Mouse (Mus musculus) forebrain, embryonic 10.5 days (tissue): ENCODE measurements around the gene Ptges3. TPM values are rescaled to one million over a fixed set of nuclear protein-coding genes. Genes with fewer than 3 reads are reported as not detected.
A peak's percentile ranks its signal among the peaks of the same experiment; 100 is the strongest.
"Not testable (repeated sequence)": the region's sequence is repeated elsewhere in the genome, so short reads cannot be mapped to it uniquely, and the experiment has no call there.

Experiments used
- DNase-seq: peaks from one replicate; pipeline ENCODE4 v3.0.0-alpha.2; 2017; ENCODE audit warnings: low spot score; ENCODE audit errors: extremely low spot score
- H3K27ac ChIP-seq: fragments of 300-500 bp; sonication (generic); 2 replicates; pipeline ENCODE4 v1.5.1; 2016; ENCODE audit warnings: mild to moderate bottlenecking
- H3K27me3 ChIP-seq: fragments of 300-500 bp; sonication (generic); 2 replicates; pipeline ENCODE4 v1.6.1; 2016; ENCODE audit warnings: mild to moderate bottlenecking; ENCODE audit not compliant: poor library complexity, severe bottlenecking
- H3K36me3 ChIP-seq: fragments of 300-500 bp; sonication (generic); replicated peaks from 2 replicates; pipeline ENCODE4 v1.6.1; 2016; ENCODE audit warnings: mild to moderate bottlenecking, moderate library complexity
- H3K4me1 ChIP-seq: fragments of 300-500 bp; sonication (generic); 2 replicates; pipeline ENCODE4 v1.6.1; 2016
- H3K4me3 ChIP-seq: fragments of 300-500 bp; sonication (generic); 2 replicates; pipeline ENCODE4 v1.5.1; 2016; ENCODE audit warnings: mild to moderate bottlenecking, moderate library complexity
- H3K9me3 ChIP-seq: fragments of 300-500 bp; sonication (generic); 2 replicates; pipeline ENCODE4 v1.6.1; 2016; ENCODE audit warnings: mild to moderate bottlenecking, moderate library complexity
- WGBS: fragments of 180-500 bp; shearing (Covaris S2); methylation state at CpG from one replicate; pipeline ENCODE4 v1.1.7; 2016; 5-methylcytosine and 5-hydroxymethylcytosine counted together
- polyA plus RNA-seq: library from polyadenylated mRNA; unstranded; fragments of >200 nt; fragmentation: Nextera tagmentation; extraction: Ambion mirVana; gene quantifications from 2 replicates; pipeline ENCODE4 v1.2.1, GENCODE M21; 2016

Ptges3 gene
- polyA plus RNA-seq, 1 experiment from 2014 or later: 733 TPM

- peaks cover 3% of the 10 kb centered on the region; the same call in 1 of the 2 replicates for H3K9me3 ChIP-seq
- DNase-seq: no peak
- H3K4me1 ChIP-seq: peaks cover 7% of the 10 kb centered on the region; the same call in 1 of the 2 replicates
- no peaks in the 10 kb centered on the region for H3K27me3 ChIP-seq
- H3K4me3 ChIP-seq: no peak overlapping the region
- no peak overlapping the region for H3K27ac ChIP-seq
- WGBS: 91% methylated on average over 5 of the region's 5 CpGs
- H3K36me3 ChIP-seq: peaks cover 97% of the 10 kb centered on the region
Observed at GRCm38 (mm10) chr10:128066072-128066471, 7.3 kb downstream of the Ptges3 start.

- no peak overlapping the region for H3K27ac ChIP-seq
- no peak for DNase-seq
- peaks cover 3% of the 10 kb centered on the region; the same call in 1 of the 2 replicates for H3K9me3 ChIP-seq
- no peaks in the 10 kb centered on the region for H3K4me1 ChIP-seq
- 92% methylated on average over 4 of the region's 4 CpGs for WGBS
- no peaks in the 10 kb centered on the region for H3K27me3 ChIP-seq
- H3K4me3 ChIP-seq: no peak overlapping the region
- peaks cover 99% of the 10 kb centered on the region for H3K36me3 ChIP-seq
Observed at GRCm38 (mm10) chr10:128069201-128069600, 10.4 kb downstream of the Ptges3 start.

- not testable (repeated sequence) for DNase-seq, H3K4me1 ChIP-seq, H3K9me3 ChIP-seq, H3K27ac ChIP-seq, H3K27me3 ChIP-seq, H3K4me3 ChIP-seq
- 97% methylated on average over 2 of the region's 2 CpGs for WGBS
- H3K36me3 ChIP-seq: peaks cover 98% of the 10 kb centered on the region
Observed at GRCm38 (mm10) chr10:128070432-128070831, 11.7 kb downstream of the Ptges3 start.

DNA sequence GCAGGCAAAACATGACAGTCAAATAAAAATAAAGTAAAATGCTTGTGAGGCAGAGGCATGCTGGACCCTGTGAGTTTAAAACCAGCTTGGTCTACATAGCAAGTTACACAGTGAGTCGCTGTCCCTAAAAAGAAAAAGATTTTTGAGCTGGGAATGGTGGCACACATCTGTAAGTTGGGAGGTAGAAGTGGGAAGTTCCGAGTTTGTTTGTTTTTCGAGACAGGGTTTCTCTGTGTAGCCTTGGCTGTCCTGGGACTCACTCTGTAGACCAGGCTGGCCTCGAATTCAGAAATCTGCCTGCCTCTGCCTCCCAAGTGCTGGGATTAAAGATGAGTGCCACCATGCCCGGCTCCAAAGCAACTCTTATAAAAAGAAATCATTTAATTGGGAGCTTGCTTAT, 19.5 kb downstream of the Ptges3 start:
- H3K9me3 ChIP-seq, H3K27ac ChIP-seq, DNase-seq, H3K27me3 ChIP-seq, H3K4me3 ChIP-seq, H3K4me1 ChIP-seq: not testable (repeated sequence)
- 79% methylated on average over 5 of the region's 5 CpGs for WGBS
- peaks cover 41% of the 10 kb centered on the region for H3K36me3 ChIP-seq

- DNase-seq: no peak
- peaks cover 22% of the 10 kb centered on the region for H3K4me1 ChIP-seq
- 79% methylated on average over 1 of the region's 1 CpGs for WGBS
- no peak overlapping the region for H3K27ac ChIP-seq
- H3K36me3 ChIP-seq: peaks cover 36% of the 10 kb centered on the region
- H3K27me3 ChIP-seq: no peaks in the 10 kb centered on the region
- H3K9me3 ChIP-seq: no peaks in the 10 kb centered on the region
- H3K4me3 ChIP-seq: no peak overlapping the region
Observed at GRCm38 (mm10) chr10:128080496-128080895, 21.7 kb downstream of the Ptges3 start.

DNA sequence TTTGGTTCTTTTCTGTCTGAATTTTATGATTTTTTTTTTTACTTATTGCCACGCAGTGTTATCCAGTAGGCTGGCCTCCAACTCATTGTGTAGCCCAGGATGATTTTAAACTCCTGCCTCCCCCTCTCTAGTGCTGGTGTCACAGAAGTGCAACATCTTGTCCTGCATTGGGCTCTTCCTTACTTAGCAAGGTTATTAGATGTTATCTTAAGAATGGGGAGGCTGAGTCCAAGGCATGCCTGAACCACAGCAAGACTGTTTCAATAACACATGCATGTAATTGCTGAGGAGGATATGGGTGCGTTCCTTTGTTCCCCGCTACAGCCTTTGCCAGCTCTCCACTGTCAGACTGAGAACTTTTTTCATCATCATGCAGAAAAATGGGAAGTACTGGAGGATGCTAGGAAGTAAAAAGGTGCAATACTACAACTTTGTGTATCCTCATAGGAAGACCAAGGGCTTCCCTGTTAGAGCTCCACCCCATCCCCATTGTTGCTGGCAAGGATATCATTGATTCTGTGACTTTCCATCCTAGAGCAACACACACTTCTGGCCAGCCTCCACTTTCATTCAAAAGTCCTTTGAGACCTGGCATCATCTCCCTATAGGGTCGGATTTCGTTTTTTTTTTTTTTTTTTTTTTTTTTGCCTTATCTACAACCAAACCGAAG, 23.2 kb downstream of the Ptges3 start:
- peak overlapping the region; percentile 98 for H3K4me3 ChIP-seq
- no peak for DNase-seq
- H3K27ac ChIP-seq: no peak overlapping the region
- H3K36me3 ChIP-seq: peaks cover 44% of the 10 kb centered on the region
- H3K9me3 ChIP-seq: no peaks in the 10 kb centered on the region
- peaks cover 22% of the 10 kb centered on the region for H3K4me1 ChIP-seq
- no peaks in the 10 kb centered on the region for H3K27me3 ChIP-seq
- 61% methylated on average over 6 of the region's 6 CpGs for WGBS

GRCm38 (mm10) chr10:128082477-128082808, 23.7 kb downstream of the Ptges3 start:
- H3K9me3 ChIP-seq: no peaks in the 10 kb centered on the region
- peak overlapping the region; percentile 98 for H3K4me3 ChIP-seq
- WGBS: 19% methylated on average over 9 of the region's 9 CpGs
- H3K27ac ChIP-seq: peak overlapping the region; percentile 98
- DNase-seq: no peak
- H3K36me3 ChIP-seq: peaks cover 44% of the 10 kb centered on the region
- H3K27me3 ChIP-seq: no peaks in the 10 kb centered on the region
- peaks cover 22% of the 10 kb centered on the region for H3K4me1 ChIP-seq

DNA sequence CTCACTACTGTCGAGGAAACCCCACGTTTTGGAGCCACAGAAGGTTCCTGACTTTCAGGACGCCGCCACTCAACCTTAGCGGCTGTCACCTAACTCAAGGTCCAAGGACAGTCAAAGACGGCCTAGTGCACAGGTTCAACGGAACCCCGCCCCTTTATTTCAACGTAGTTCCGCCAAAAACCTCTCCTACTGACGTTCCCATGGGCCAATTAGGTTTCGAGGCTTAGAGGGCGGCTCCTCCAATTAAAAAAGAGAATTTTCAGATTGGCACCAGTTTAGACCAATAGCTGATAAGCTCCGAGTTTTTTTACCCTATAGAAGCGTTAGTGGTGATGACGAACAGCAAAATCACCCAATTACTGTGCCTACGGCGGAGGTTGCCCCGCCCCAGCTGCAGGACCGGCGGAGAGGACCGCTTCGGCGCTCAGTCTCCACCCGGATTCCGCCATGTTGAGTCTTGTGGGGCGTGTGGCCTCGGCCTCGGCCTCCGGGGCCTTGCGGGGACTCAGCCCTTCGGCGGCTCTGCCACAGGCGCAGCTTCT, 24.2 kb downstream of the Ptges3 start, which contains the start of gene Atp5b:
Gene Atp5b, plus strand, starts transcription at position 394 of the 542 bp plus-strand sequence.
- 0% methylated on average over 34 of the region's 34 CpGs for WGBS
- peak within 1 kb of the TSS; percentile 98 for H3K27ac ChIP-seq
- no peaks in the 10 kb centered on the region for H3K27me3 ChIP-seq
- peak within 1 kb of the TSS; percentile 98 for H3K4me3 ChIP-seq
- no peaks in the 10 kb centered on the region for H3K9me3 ChIP-seq
- DNase-seq: peak; percentile 93
- peaks cover 44% of the 10 kb centered on the region for H3K36me3 ChIP-seq
- H3K4me1 ChIP-seq: peaks cover 22% of the 10 kb centered on the region

DNA sequence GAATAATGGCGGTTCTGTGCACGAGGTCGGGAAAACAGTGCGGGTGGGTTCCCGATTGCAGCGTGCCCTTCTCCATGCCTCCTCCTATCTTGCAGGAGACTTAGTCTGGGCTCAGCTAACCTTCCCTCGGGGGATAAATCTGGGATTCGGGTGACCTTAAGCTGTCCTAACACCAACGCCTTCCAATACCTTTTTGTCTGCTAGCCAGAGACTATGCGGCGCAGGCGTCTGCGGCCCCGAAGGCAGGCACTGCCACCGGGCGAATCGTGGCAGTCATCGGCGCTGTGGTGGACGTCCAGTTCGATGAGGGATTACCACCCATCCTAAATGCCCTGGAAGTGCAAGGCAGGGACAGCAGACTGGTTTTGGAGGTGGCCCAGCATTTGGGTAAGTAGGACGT, 24.9 kb downstream of the Ptges3 start:
- Histone ChIP-seq H3K27me3 (no peaks in the 10 kb centered on the region), H3K36me3 (peaks cover 48% of the 10 kb centered on the region), H3K9me3 (no peaks in the 10 kb centered on the region), H3K4me1 (peaks cover 22% of the 10 kb centered on the region), H3K27ac (peak overlapping the region; percentile 98), H3K4me3 (peak overlapping the region; percentile 98)
- WGBS: under 1% methylated on average over 22 of the region's 22 CpGs
- no peak for DNase-seq

DNA sequence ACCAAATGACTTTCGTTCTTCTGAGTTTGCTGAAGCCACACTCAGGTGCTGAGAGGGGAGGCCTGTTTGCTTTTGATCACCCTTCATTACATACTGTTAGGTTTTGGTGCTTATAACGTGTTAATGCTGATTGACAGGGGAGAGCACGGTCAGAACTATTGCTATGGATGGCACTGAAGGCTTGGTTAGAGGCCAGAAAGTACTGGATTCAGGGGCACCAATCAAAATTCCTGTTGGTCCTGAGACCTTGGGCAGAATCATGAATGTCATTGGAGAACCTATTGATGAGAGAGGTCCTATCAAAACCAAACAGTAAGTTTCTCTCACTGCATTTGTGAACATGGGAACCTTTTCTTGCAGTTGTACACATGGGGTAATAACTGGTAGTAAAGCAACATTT, 25.4 kb downstream of the Ptges3 start:
- no peak for DNase-seq
- peak overlapping the region; percentile 98 for H3K4me3 ChIP-seq
- WGBS: 11% methylated on average over 3 of the region's 3 CpGs
- H3K27me3 ChIP-seq: no peaks in the 10 kb centered on the region
- peak overlapping the region; percentile 98 for H3K27ac ChIP-seq
- H3K9me3 ChIP-seq: no peaks in the 10 kb centered on the region
- H3K4me1 ChIP-seq: peaks cover 22% of the 10 kb centered on the region
- peaks cover 53% of the 10 kb centered on the region for H3K36me3 ChIP-seq

DNA sequence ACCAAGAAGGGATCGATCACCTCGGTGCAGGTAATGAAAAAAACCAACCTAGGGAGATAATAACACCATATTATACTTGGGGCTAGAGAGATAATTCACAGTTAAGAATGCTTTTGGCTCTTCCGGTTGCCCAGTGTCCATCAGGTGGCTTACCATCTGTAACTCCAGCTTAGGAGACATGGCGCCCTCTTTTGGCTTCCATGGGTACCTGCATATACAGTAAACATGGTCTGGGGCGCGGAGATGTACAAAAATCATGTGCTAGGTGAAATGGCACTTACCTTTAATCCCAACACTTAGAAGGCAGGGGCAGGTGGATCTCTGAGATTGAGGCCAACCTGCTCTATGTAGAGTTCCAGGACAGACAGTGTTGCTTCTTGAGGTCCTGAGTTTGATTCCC, 27.6 kb downstream of the Ptges3 start:
- DNase-seq: no peak
- Histone ChIP-seq H3K9me3 (no peaks in the 10 kb centered on the region), H3K36me3 (peaks cover 71% of the 10 kb centered on the region), H3K4me3 (peak overlapping the region; percentile 6; the same call in 1 of the 2 replicates), H3K27me3 (no peaks in the 10 kb centered on the region), H3K4me1 (peaks cover 31% of the 10 kb centered on the region), H3K27ac (no peak overlapping the region)
- WGBS: 86% methylated on average over 6 of the region's 6 CpGs

DNA sequence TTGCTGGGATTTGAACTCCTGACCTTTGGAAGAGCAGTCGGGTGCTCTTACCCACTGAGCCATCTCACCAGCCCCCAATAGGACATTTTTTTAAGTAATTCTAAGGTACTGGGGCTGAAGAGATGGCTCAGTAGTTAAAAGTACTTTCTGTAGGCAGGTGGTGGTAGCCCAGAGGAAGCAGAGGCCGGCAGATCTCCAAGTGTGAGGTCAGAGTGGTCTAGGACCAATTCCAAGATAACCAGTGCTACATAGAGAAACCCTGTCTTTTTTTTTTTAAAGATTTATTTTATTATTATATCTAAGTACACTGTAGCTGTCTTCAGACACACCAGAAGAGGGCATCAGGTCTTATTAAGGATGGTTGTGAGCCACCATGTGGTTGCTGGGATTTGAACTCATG, 28.5 kb downstream of the Ptges3 start:
- not testable (repeated sequence) for H3K4me3 ChIP-seq, H3K27ac ChIP-seq, H3K9me3 ChIP-seq, DNase-seq, H3K27me3 ChIP-seq
- Histone ChIP-seq H3K4me1 (peaks cover 33% of the 10 kb centered on the region), H3K36me3 (peaks cover 71% of the 10 kb centered on the region)
- 89% methylated on average over 2 of the region's 2 CpGs for WGBS

DNA sequence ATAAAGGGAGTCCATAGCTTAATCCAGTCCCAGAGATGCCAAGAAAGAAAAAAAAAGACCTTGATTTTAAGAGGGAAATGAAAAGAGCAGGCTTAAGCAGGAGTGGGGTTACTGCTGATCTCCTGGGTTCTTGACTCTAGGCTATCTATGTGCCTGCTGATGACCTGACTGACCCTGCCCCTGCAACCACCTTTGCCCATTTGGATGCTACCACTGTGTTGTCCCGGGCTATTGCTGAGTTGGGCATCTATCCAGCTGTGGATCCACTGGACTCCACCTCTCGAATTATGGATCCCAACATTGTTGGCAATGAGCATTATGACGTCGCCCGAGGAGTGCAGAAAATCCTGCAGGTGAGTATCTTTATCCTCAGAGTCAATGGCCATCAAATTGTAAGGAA, 29.4 kb downstream of the Ptges3 start:
- DNase-seq: no peak
- H3K27me3 ChIP-seq: no peaks in the 10 kb centered on the region
- peaks cover 40% of the 10 kb centered on the region for H3K4me1 ChIP-seq
- no peak overlapping the region for H3K27ac ChIP-seq
- 91% methylated on average over 5 of the region's 5 CpGs for WGBS
- peaks cover 71% of the 10 kb centered on the region for H3K36me3 ChIP-seq
- no peak overlapping the region for H3K4me3 ChIP-seq
- H3K9me3 ChIP-seq: no peaks in the 10 kb centered on the region
